Mouse (Mus musculus) embryonic facial prominence, embryonic 14.5 days (tissue): ENCODE results near the gene Olfr979. TPM values are rescaled to one million over a fixed set of nuclear protein-coding genes. Genes with fewer than 3 reads are reported as not detected.

Experiments used
- polyA plus RNA-seq: library from polyadenylated mRNA; unstranded; fragments of >200 nt; fragmentation: Nextera tagmentation; extraction: Ambion mirVana; gene quantifications from 2 replicates; pipeline ENCODE4 v1.2.1, GENCODE M21; 2014

Olfr979 gene
- polyA plus RNA-seq, 1 experiment from 2014 or later, result not detected

Other genes with a start within 250 kb of the Olfr979 start
- not detected in 2 replicates for gene Olfr968, start 220.2 kb downstream of the Olfr979 start, polyA plus RNA-seq
- gene Olfr969, start 212.5 kb downstream of the Olfr979 start, polyA plus RNA-seq, result 0.13 TPM in 1 of 2 replicates, not detected in the other
- gene Olfr970, start 194.6 kb downstream of the Olfr979 start, polyA plus RNA-seq, result 0.13 TPM in 1 of 2 replicates, not detected in the other
- gene Olfr971, start 166.6 kb downstream of the Olfr979 start, polyA plus RNA-seq, result not detected in 2 replicates
- gene Olfr972, start 137.0 kb downstream of the Olfr979 start, polyA plus RNA-seq, result 0.33 TPM in 1 of 2 replicates, not detected in the other
- not detected in 2 replicates for gene Olfr229, start 96.1 kb downstream of the Olfr979 start, polyA plus RNA-seq
- gene Olfr974, start 66.0 kb downstream of the Olfr979 start, polyA plus RNA-seq, result 0.10 TPM in 1 of 2 replicates, not detected in the other
- gene Olfr975, start 51.4 kb downstream of the Olfr979 start, polyA plus RNA-seq, result not detected in 2 replicates
- not detected in 2 replicates for gene Olfr976, start 42.3 kb downstream of the Olfr979 start, polyA plus RNA-seq
- not detected in 2 replicates for gene Olfr978, start 11.4 kb downstream of the Olfr979 start, polyA plus RNA-seq
- not detected in 2 replicates for gene Olfr980, start 6.1 kb upstream of the Olfr979 start, polyA plus RNA-seq
- not detected in 2 replicates for gene Olfr981, start 18.0 kb upstream of the Olfr979 start, polyA plus RNA-seq
- gene Olfr982, start 70.4 kb upstream of the Olfr979 start, polyA plus RNA-seq, result not detected in 2 replicates
- 0.22 TPM in 1 of 2 replicates, not detected in the other for gene Olfr983, start 90.1 kb upstream of the Olfr979 start, polyA plus RNA-seq
- gene Olfr984, start 110.7 kb upstream of the Olfr979 start, polyA plus RNA-seq, result not detected in 2 replicates
- not detected in 2 replicates for gene Olfr985, start 126.7 kb upstream of the Olfr979 start, polyA plus RNA-seq
- gene Tmem225, start 144.7 kb upstream of the Olfr979 start, polyA plus RNA-seq, result not detected in 2 replicates
- not detected in 2 replicates for gene Olfr986, start 177.5 kb upstream of the Olfr979 start, polyA plus RNA-seq
- 5.7 and 6.1 TPM in 2 replicates for gene Zfp202, start 188.9 kb upstream of the Olfr979 start, polyA plus RNA-seq